Mouse (Mus musculus) heart, embryonic 12.5 days (tissue): Measurements from ENCODE around the gene Zfp638. TPM values are rescaled to one million over a fixed set of nuclear protein-coding genes. Genes with fewer than 3 reads are reported as not detected.
A peak's percentile ranks its signal among the peaks of the same experiment; 100 is the strongest.
"Not testable (repeated sequence)": the region's sequence is repeated elsewhere in the genome, so short reads cannot be mapped to it uniquely, and the experiment has no call there.

ENCODE experiments used
- ATAC-seq: fragments of 200-750 bp; cut with Nextera tagmentation; 2 replicates; pipeline ENCODE4 v1.8.0; 2017; ENCODE audit warnings: moderate TSS enrichment, moderate library complexity; ENCODE audit not compliant: insufficient number of reproducible peaks, low FRiP score
- H3K27ac ChIP-seq: fragments of 300-500 bp; sonication (generic); 2 replicates; pipeline ENCODE4 v1.5.1; 2016; ENCODE audit warnings: mild to moderate bottlenecking, moderate library complexity; ENCODE audit not compliant: poor library complexity, severe bottlenecking
- H3K27me3 ChIP-seq: fragments of 300-500 bp; sonication (generic); replicated peaks from 2 replicates; pipeline ENCODE4 v1.6.1; 2016; ENCODE audit warnings: mild to moderate bottlenecking, moderate library complexity
- H3K36me3 ChIP-seq: fragments of 300-500 bp; sonication (generic); 2 replicates; pipeline ENCODE4 v1.6.1; 2016; ENCODE audit warnings: mild to moderate bottlenecking, moderate library complexity
- H3K4me1 ChIP-seq: fragments of 300-500 bp; sonication (generic); replicated peaks from 2 replicates; pipeline ENCODE4 v1.6.1; 2016; ENCODE audit warnings: mild to moderate bottlenecking
- H3K4me2 ChIP-seq: fragments of 300-500 bp; sonication (generic); 2 replicates; pipeline ENCODE4 v1.6.1; 2016; ENCODE audit warnings: mild to moderate bottlenecking, moderate library complexity
- H3K4me3 ChIP-seq: fragments of 300-500 bp; sonication (generic); 2 replicates; pipeline ENCODE4 v1.5.1; 2016; ENCODE audit warnings: mild to moderate bottlenecking
- H3K9ac ChIP-seq: fragments of 300-500 bp; sonication (generic); 2 replicates; pipeline ENCODE4 v1.6.1; 2016; ENCODE audit warnings: mild to moderate bottlenecking, moderate library complexity
- H3K9me3 ChIP-seq: fragments of 300-500 bp; sonication (generic); replicated peaks from 2 replicates; pipeline ENCODE4 v1.6.1; 2016; ENCODE audit warnings: mild to moderate bottlenecking, moderate library complexity
- WGBS: fragments of 180-500 bp; shearing (Covaris S2); methylation state at CpG from one replicate; pipeline ENCODE4 v1.1.7; 2016; 5-methylcytosine and 5-hydroxymethylcytosine counted together
- polyA plus RNA-seq: library from polyadenylated mRNA; unstranded; fragments of >200 nt; fragmentation: Nextera tagmentation; extraction: Ambion mirVana; gene quantifications from 2 replicates; pipeline ENCODE4 v1.2.1, GENCODE M21; 2016

The Zfp638 gene
- polyA plus RNA-seq, 1 experiment from 2014 or later: 53.2 TPM

- peak overlapping the region; percentile 48 for H3K9ac ChIP-seq
- peak overlapping the region; percentile 94 for H3K27ac ChIP-seq
- WGBS: 13% methylated on average over 4 of the region's 4 CpGs
Measured at GRCm38 (mm10) chr6:84009915-84010302, 143.0 kb downstream of the Zfp638 start.

GRCm38 (mm10) chr6:84010303-84011225 lies 143.7 kb downstream of the Zfp638 start:
- H3K27ac ChIP-seq: peak overlapping the region; percentile 94
- no peaks in the 10 kb centered on the region for H3K36me3 ChIP-seq
- peaks cover 54% of the 10 kb centered on the region for H3K4me1 ChIP-seq
- no peaks in the 10 kb centered on the region for H3K27me3 ChIP-seq
- no peaks in the 10 kb centered on the region for H3K9me3 ChIP-seq
- H3K4me2 ChIP-seq: peak overlapping the region; percentile 92
- no peak for ATAC-seq
- H3K4me3 ChIP-seq: peak overlapping the region; percentile 57
- WGBS: 37% methylated on average over 8 of the region's 8 CpGs
- peak overlapping the region; percentile 48 for H3K9ac ChIP-seq

More at GRCm38 (mm10) chr6:84009915-84010302, 143.0 kb downstream of the Zfp638 start:
- H3K9me3 ChIP-seq: no peaks in the 10 kb centered on the region
- no peak for ATAC-seq
- no peaks in the 10 kb centered on the region for H3K36me3 ChIP-seq
- H3K4me1 ChIP-seq: peaks cover 47% of the 10 kb centered on the region
- H3K4me2 ChIP-seq: peak overlapping the region; percentile 92
- H3K4me3 ChIP-seq: peak overlapping the region; percentile 57
- no peaks in the 10 kb centered on the region for H3K27me3 ChIP-seq

- H3K4me2 ChIP-seq, H3K4me3 ChIP-seq, H3K9ac ChIP-seq, H3K27me3 ChIP-seq, H3K36me3 ChIP-seq, H3K9me3 ChIP-seq: not testable (repeated sequence)
- 36% methylated on average over 4 of the region's 4 CpGs for WGBS
- ATAC-seq: peak; percentile 51
- H3K27ac ChIP-seq: peak overlapping the region; percentile 80
- H3K4me1 ChIP-seq: peaks cover 63% of the 10 kb centered on the region
Measured at GRCm38 (mm10) chr6:84014961-84015683, 148.2 kb downstream of the Zfp638 start.

GRCm38 (mm10) chr6:84016851-84017250 lies 149.9 kb downstream of the Zfp638 start:
- Histone ChIP-seq H3K4me2 (no peak overlapping the region), H3K36me3 (no peaks in the 10 kb centered on the region), H3K27me3 (no peaks in the 10 kb centered on the region), H3K4me1 (peaks cover 61% of the 10 kb centered on the region), H3K9me3 (no peaks in the 10 kb centered on the region), H3K4me3 (no peak overlapping the region), H3K27ac (no peak overlapping the region), H3K9ac (no peak overlapping the region)
- no peak for ATAC-seq
- 84% methylated on average over 7 of the region's 7 CpGs for WGBS

GRCm38 (mm10) chr6:84017392-84017791 lies 150.5 kb downstream of the Zfp638 start:
- no peak for ATAC-seq
- Histone ChIP-seq H3K36me3 (no peaks in the 10 kb centered on the region), H3K27me3 (no peaks in the 10 kb centered on the region), H3K9ac (no peak overlapping the region), H3K4me3 (no peak overlapping the region), H3K4me2 (no peak overlapping the region), H3K4me1 (peaks cover 61% of the 10 kb centered on the region), H3K9me3 (no peaks in the 10 kb centered on the region), H3K27ac (no peak overlapping the region)
- 34% methylated on average over 3 of the region's 3 CpGs for whole genome bisulfite sequencing

- WGBS: 4% methylated on average over 28 of the region's 28 CpGs
Measured at GRCm38 (mm10) chr6:84018906-84019550, 152.1 kb downstream of the Zfp638 start.

GRCm38 (mm10) chr6:84020002-84020401 lies 153.1 kb downstream of the Zfp638 start:
- Histone ChIP-seq H3K4me1 (peaks cover 57% of the 10 kb centered on the region), H3K4me2 (peak overlapping the region; percentile 84), H3K4me3 (peak overlapping the region; percentile 53), H3K27ac (peak overlapping the region; percentile 31; the same call in 1 of the 2 replicates), H3K9ac (peak overlapping the region; percentile 67; the same call in 1 of the 2 replicates), H3K27me3 (no peaks in the 10 kb centered on the region), H3K36me3 (no peaks in the 10 kb centered on the region), H3K9me3 (peaks cover 4% of the 10 kb centered on the region; the same call in 1 of the 2 replicates)
- no peak for ATAC-seq
- 52% methylated on average over 4 of the region's 4 CpGs for WGBS

More at GRCm38 (mm10) chr6:84018906-84019550, 152.1 kb downstream of the Zfp638 start:
- Histone ChIP-seq H3K4me1 (peaks cover 60% of the 10 kb centered on the region), H3K36me3 (no peaks in the 10 kb centered on the region), H3K9ac (peak overlapping the region; percentile 67), H3K9me3 (peaks cover 4% of the 10 kb centered on the region; the same call in 1 of the 2 replicates), H3K27me3 (no peaks in the 10 kb centered on the region), H3K4me2 (peak overlapping the region; percentile 84), H3K27ac (peak overlapping the region; percentile 31), H3K4me3 (peak overlapping the region; percentile 53)
- ATAC-seq: peak; percentile 75

GRCm38 (mm10) chr6:84021990-84022389 lies 155.1 kb downstream of the Zfp638 start:
- Histone ChIP-seq H3K9me3 (peaks cover 5% of the 10 kb centered on the region; the same call in 1 of the 2 replicates), H3K9ac (no peak overlapping the region), H3K36me3 (peaks cover 13% of the 10 kb centered on the region), H3K27ac (peak overlapping the region; percentile 34), H3K4me2 (peak overlapping the region; percentile 41), H3K4me1 (peaks cover 48% of the 10 kb centered on the region), H3K4me3 (no peak overlapping the region), H3K27me3 (no peaks in the 10 kb centered on the region)
- ATAC-seq: no peak
- 14% methylated on average over 3 of the region's 3 CpGs for WGBS

- WGBS: 78% methylated on average over 3 of the region's 3 CpGs
- Histone ChIP-seq H3K4me2 (no peak overlapping the region), H3K27ac (no peak overlapping the region), H3K36me3 (peaks cover 15% of the 10 kb centered on the region), H3K9ac (no peak overlapping the region), H3K4me3 (no peak overlapping the region), H3K9me3 (peaks cover 6% of the 10 kb centered on the region; the same call in 1 of the 2 replicates), H3K27me3 (no peaks in the 10 kb centered on the region), H3K4me1 (peaks cover 39% of the 10 kb centered on the region)
- no peak for ATAC-seq
Measured at GRCm38 (mm10) chr6:84025636-84026035, 158.7 kb downstream of the Zfp638 start.

- no peak overlapping the region for H3K4me2 ChIP-seq
- H3K4me3 ChIP-seq: no peak overlapping the region
- no peak overlapping the region for H3K9ac ChIP-seq
- peaks cover 5% of the 10 kb centered on the region; the same call in 1 of the 2 replicates for H3K9me3 ChIP-seq
- ATAC-seq: 0 out of 2 replicates have a peak, but pooled peaks have one; percentile 36
- peak overlapping the region; percentile 41; the same call in 1 of the 2 replicates for H3K27ac ChIP-seq
- no peaks in the 10 kb centered on the region for H3K27me3 ChIP-seq
- peaks cover 16% of the 10 kb centered on the region for H3K4me1 ChIP-seq
- peaks cover 18% of the 10 kb centered on the region for H3K36me3 ChIP-seq
Measured at GRCm38 (mm10) chr6:84028791-84029190, 161.9 kb downstream of the Zfp638 start.
